Mouse (Mus musculus) forebrain, embryonic 11.5 days (tissue): Measurements from ENCODE around the gene Pif1. TPM values are rescaled to one million over a fixed set of nuclear protein-coding genes. Genes with fewer than 3 reads are reported as not detected.

Experiments used
- ATAC-seq: fragments of 200-750 bp; cut with Nextera tagmentation; replicated peaks from 2 replicates; pipeline ENCODE4 v1.8.0; 2017; ENCODE audit warnings: moderate TSS enrichment; ENCODE audit not compliant: low FRiP score
- DNase-seq: peaks from one replicate; pipeline ENCODE4 v3.0.0-alpha.2; 2017; ENCODE audit warnings: low spot score
- H3K27ac ChIP-seq: fragments of 300-500 bp; sonication (generic); 2 replicates; pipeline ENCODE4 v1.5.1; 2014; ENCODE audit warnings: low read depth, low read length
- H3K27me3 ChIP-seq: fragments of 300-500 bp; sonication (generic); 2 replicates; pipeline ENCODE4 v1.6.1; 2014; ENCODE audit warnings: mild to moderate bottlenecking, low read length, mixed read lengths; ENCODE audit not compliant: control insufficient read depth, insufficient read depth
- H3K36me3 ChIP-seq: fragments of 300-500 bp; sonication (generic); 2 replicates; pipeline ENCODE4 v1.6.1; 2014; ENCODE audit warnings: mild to moderate bottlenecking, low read length, moderate library complexity, mixed read lengths; ENCODE audit not compliant: control insufficient read depth, insufficient read depth
- H3K4me1 ChIP-seq: fragments of 300-500 bp; sonication (generic); replicated peaks from 2 replicates; pipeline ENCODE4 v1.6.1; 2014; ENCODE audit warnings: low read length, mixed read lengths; ENCODE audit not compliant: control insufficient read depth, insufficient read depth
- H3K4me2 ChIP-seq: fragments of 300-500 bp; sonication (generic); 2 replicates; pipeline ENCODE4 v1.6.1; 2014; ENCODE audit warnings: low read depth, mild to moderate bottlenecking, low read length, moderate library complexity, mixed read lengths; ENCODE audit not compliant: severe bottlenecking
- H3K4me3 ChIP-seq: fragments of 300-500 bp; sonication (generic); 2 replicates; pipeline ENCODE4 v1.5.1; 2014; ENCODE audit warnings: low read depth, low read length
- H3K9ac ChIP-seq: fragments of 300-500 bp; sonication (generic); 2 replicates; pipeline ENCODE4 v1.6.1; 2014; ENCODE audit warnings: low read length
- H3K9me3 ChIP-seq: fragments of 300-500 bp; sonication (generic); 2 replicates; pipeline ENCODE4 v1.6.1; 2016; ENCODE audit warnings: low read length, mixed read lengths; ENCODE audit not compliant: control insufficient read depth
- WGBS: fragments of 180-500 bp; shearing (Covaris S2); extraction: QIAGEN DNeasy Blood & Tissue Kit; methylation state at CpG from one replicate; pipeline ENCODE4 v1.1.7; 2014; 5-methylcytosine and 5-hydroxymethylcytosine counted together
- polyA plus RNA-seq: library from polyadenylated mRNA; unstranded; fragments of >200 nt; fragmentation: Nextera tagmentation; extraction: Ambion mirVana; gene quantifications from 2 replicates; pipeline ENCODE4 v1.2.1, GENCODE M21; 2014

Gene Pif1
- polyA plus RNA-seq, 1 experiment from 2014 or later: 31.8 TPM

GRCm38 (mm10) chr9:65547844-65548243 lies 39.1 kb upstream of the Pif1 start:
- 83% methylated on average over 4 of the region's 4 CpGs for WGBS
- H3K27ac ChIP-seq: no peak overlapping the region

GRCm38 (mm10) chr9:65548311-65548710 lies 38.6 kb upstream of the Pif1 start:
- Histone ChIP-seq H3K4me1 (peaks cover 3% of the 10 kb centered on the region; the same call in 1 of the 2 replicates), H3K27me3 (no peaks in the 10 kb centered on the region), H3K27ac (no peak overlapping the region), H3K9me3 (no peaks in the 10 kb centered on the region), H3K36me3 (no peaks in the 10 kb centered on the region), H3K4me2 (no peak overlapping the region), H3K4me3 (no peak overlapping the region), H3K9ac (no peak overlapping the region)
- WGBS: 81% methylated on average over 8 of the region's 8 CpGs
- ATAC-seq (no peak), DNase-seq (no peak)

More at GRCm38 (mm10) chr9:65547844-65548243, 39.1 kb upstream of the Pif1 start:
- ATAC-seq (no peak), DNase-seq (no peak)
- H3K9ac ChIP-seq: no peak overlapping the region
- H3K36me3 ChIP-seq: no peaks in the 10 kb centered on the region
- H3K27me3 ChIP-seq: no peaks in the 10 kb centered on the region
- no peak overlapping the region for H3K4me2 ChIP-seq
- H3K4me3 ChIP-seq: no peak overlapping the region
- peaks cover 3% of the 10 kb centered on the region; the same call in 1 of the 2 replicates for H3K4me1 ChIP-seq
- H3K9me3 ChIP-seq: no peaks in the 10 kb centered on the region

GRCm38 (mm10) chr9:65549139-65549538 lies 37.8 kb upstream of the Pif1 start:
- ATAC-seq: no peak
- DNase-seq: no peak
- H3K9ac ChIP-seq: no peak overlapping the region
- H3K4me1 ChIP-seq: peaks cover 3% of the 10 kb centered on the region; the same call in 1 of the 2 replicates
- H3K9me3 ChIP-seq: no peaks in the 10 kb centered on the region
- WGBS: 85% methylated on average over 3 of the region's 3 CpGs
- H3K36me3 ChIP-seq: no peaks in the 10 kb centered on the region
- H3K4me3 ChIP-seq: no peak overlapping the region
- no peak overlapping the region for H3K4me2 ChIP-seq
- H3K27ac ChIP-seq: no peak overlapping the region
- no peaks in the 10 kb centered on the region for H3K27me3 ChIP-seq

GRCm38 (mm10) chr9:65549643-65550042 lies 37.3 kb upstream of the Pif1 start:
- Histone ChIP-seq H3K4me1 (peaks cover 3% of the 10 kb centered on the region; the same call in 1 of the 2 replicates), H3K4me2 (no peak overlapping the region), H3K27me3 (no peaks in the 10 kb centered on the region), H3K9me3 (no peaks in the 10 kb centered on the region), H3K36me3 (no peaks in the 10 kb centered on the region), H3K9ac (no peak overlapping the region), H3K4me3 (no peak overlapping the region), H3K27ac (no peak overlapping the region)
- no peak for ATAC-seq
- no peak for DNase-seq
- WGBS: 87% methylated on average over 5 of the region's 5 CpGs

GRCm38 (mm10) chr9:65550079-65550831 lies 36.7 kb upstream of the Pif1 start:
- Histone ChIP-seq H3K9me3 (no peaks in the 10 kb centered on the region), H3K4me2 (no peak overlapping the region), H3K36me3 (no peaks in the 10 kb centered on the region), H3K27ac (no peak overlapping the region), H3K9ac (no peak overlapping the region; the same call in 1 of the 2 replicates), H3K4me1 (peaks cover 7% of the 10 kb centered on the region; the same call in 1 of the 2 replicates), H3K4me3 (no peak overlapping the region), H3K27me3 (no peaks in the 10 kb centered on the region)
- ATAC-seq (no peak), DNase-seq (no peak)
- 37% methylated on average over 7 of the region's 7 CpGs for WGBS

- Histone ChIP-seq H3K4me3 (no peak overlapping the region), H3K27me3 (no peaks in the 10 kb centered on the region), H3K9ac (no peak overlapping the region; the same call in 1 of the 2 replicates), H3K4me1 (peaks cover 7% of the 10 kb centered on the region; the same call in 1 of the 2 replicates), H3K27ac (no peak overlapping the region), H3K9me3 (no peaks in the 10 kb centered on the region), H3K36me3 (no peaks in the 10 kb centered on the region; the same call in 1 of the 2 replicates), H3K4me2 (no peak overlapping the region)
- 35% methylated on average over 5 of the region's 5 CpGs for WGBS
- ATAC-seq (no peak), DNase-seq (peak; percentile 65)
Measured at GRCm38 (mm10) chr9:65551035-65551434, 35.9 kb upstream of the Pif1 start.

- WGBS: 90% methylated on average over 5 of the region's 5 CpGs
- Histone ChIP-seq H3K9me3 (no peaks in the 10 kb centered on the region), H3K4me3 (no peak overlapping the region), H3K9ac (no peak overlapping the region), H3K4me2 (no peak overlapping the region), H3K27ac (no peak overlapping the region), H3K36me3 (no peaks in the 10 kb centered on the region; the same call in 1 of the 2 replicates), H3K27me3 (no peaks in the 10 kb centered on the region), H3K4me1 (peaks cover 7% of the 10 kb centered on the region; the same call in 1 of the 2 replicates)
- DNase-seq: no peak
- ATAC-seq: no peak
Measured at GRCm38 (mm10) chr9:65552141-65552540, 34.8 kb upstream of the Pif1 start.

- no peak for ATAC-seq
- no peak overlapping the region for H3K4me2 ChIP-seq
Measured at GRCm38 (mm10) chr9:65552711-65553110, 34.2 kb upstream of the Pif1 start.

More at GRCm38 (mm10) chr9:65552711-65553110, 34.2 kb upstream of the Pif1 start:
- Histone ChIP-seq H3K27me3 (no peaks in the 10 kb centered on the region), H3K4me3 (no peak overlapping the region), H3K9me3 (no peaks in the 10 kb centered on the region), H3K36me3 (no peaks in the 10 kb centered on the region; the same call in 1 of the 2 replicates), H3K4me1 (peaks cover 7% of the 10 kb centered on the region; the same call in 1 of the 2 replicates), H3K9ac (no peak overlapping the region), H3K27ac (no peak overlapping the region)
- 98% methylated on average over 2 of the region's 2 CpGs for WGBS
- DNase-seq: no peak
